Comparison of ENCODE assay signal across 14 mouse cellular contexts in the genomic region with DNA sequence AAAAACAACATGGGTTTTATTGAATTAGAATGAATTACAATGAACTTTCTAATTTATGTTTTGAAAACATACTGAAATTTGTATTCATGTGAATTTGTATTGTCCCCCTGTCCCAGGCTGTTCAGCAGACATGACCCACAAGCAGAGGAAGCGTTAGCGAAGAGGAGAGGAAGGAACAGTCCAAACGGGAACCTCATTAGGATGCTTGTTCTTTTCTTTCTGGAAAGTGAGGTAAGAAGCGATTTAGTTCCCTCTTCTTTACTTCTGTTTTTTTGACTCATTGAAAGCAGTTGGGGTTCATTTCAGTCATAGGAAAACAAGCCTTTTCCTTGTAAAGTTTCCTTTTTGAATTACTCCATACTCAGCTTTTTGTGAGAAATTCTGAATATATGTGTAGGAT.
"Had no signal": no experiment of that assay in that cellular context is flagged by ENCODE, and none has a peak within 500 bp of the region (broad histone marks: within the 10 kb centered on the region; RNA-seq: fewer than 3 reads in every experiment).

No protein-coding gene starts in this region.

- DNase-seq: kidney, adult 2 months; kidney, postnatal 14 days; layer of hippocampus, postnatal 36 days; left cerebral cortex, postnatal 4 days; lung, embryonic 14.5 days; lung, postnatal 14 days; right cerebral cortex, adult 18-20 months; right cerebral cortex, postnatal 25 days; thymus, postnatal 36 days had no signal

- H3K4me3 ChIP-seq: kidney, embryonic 15.5 days; limb, embryonic 13.5 days; liver, embryonic 12.5 days; midbrain, embryonic 10.5 days had no signal

- H3K27ac ChIP-seq: kidney, embryonic 15.5 days; limb, embryonic 13.5 days; liver, embryonic 12.5 days; midbrain, embryonic 10.5 days had no signal

- H3K36me3 ChIP-seq: liver, embryonic 12.5 days had no signal

- H3K9me3 ChIP-seq: kidney, embryonic 15.5 days; limb, embryonic 13.5 days; liver, embryonic 12.5 days; midbrain, embryonic 10.5 days had no signal

- ATAC-seq: liver, embryonic 12.5 days; midbrain, embryonic 16.5 days had no signal

- H3K9ac ChIP-seq: kidney, embryonic 15.5 days; limb, embryonic 13.5 days; liver, embryonic 12.5 days; lung, embryonic 14.5 days had no signal

- H3K4me1 ChIP-seq: kidney, embryonic 15.5 days; limb, embryonic 13.5 days; liver, embryonic 12.5 days; midbrain, embryonic 10.5 days had no signal

- H3K27me3 ChIP-seq: kidney, embryonic 15.5 days; limb, embryonic 13.5 days; liver, embryonic 12.5 days had no signal

- H3K4me2 ChIP-seq: kidney, embryonic 15.5 days; limb, embryonic 13.5 days; liver, embryonic 12.5 days; lung, embryonic 14.5 days had no signal
